Mouse (Mus musculus) ES-Bruce4 (cell line): ENCODE results near the gene Plxnd1. TPM values are rescaled to one million over a fixed set of nuclear protein-coding genes. Genes with fewer than 3 reads are reported as not detected.

Experiments
- H3K27ac ChIP-seq: 2 replicates; pipeline ENCODE4 v1.5.1; 2012; ENCODE audit warnings: low read length, inconsistent platforms; ENCODE audit not compliant: insufficient read depth
- H3K27me3 ChIP-seq: 2 replicates; pipeline ENCODE4 v1.6.1; 2012; ENCODE audit warnings: mild to moderate bottlenecking, low read length, inconsistent platforms; ENCODE audit not compliant: control insufficient read depth, poor library complexity, insufficient read depth, severe bottlenecking
- H3K36me3 ChIP-seq: 2 replicates; pipeline ENCODE4 v1.6.1; 2012; ENCODE audit warnings: inconsistent platforms, mild to moderate bottlenecking, low read length, moderate library complexity; ENCODE audit not compliant: control insufficient read depth, poor library complexity, insufficient read depth, severe bottlenecking
- H3K4me1 ChIP-seq: one replicate; pipeline ENCODE4 v1.8.1; 2011; ENCODE audit warnings: low read length; ENCODE audit not compliant: control insufficient read depth, insufficient read depth
- H3K4me3 ChIP-seq: 2 replicates; pipeline ENCODE4 v1.5.1; 2011; ENCODE audit warnings: low read depth, mild to moderate bottlenecking, low read length
- H3K9ac ChIP-seq: 2 replicates; pipeline ENCODE4 v1.6.1; 2012; ENCODE audit warnings: low read depth, mild to moderate bottlenecking, inconsistent platforms; ENCODE audit not compliant: poor library complexity, severe bottlenecking
- H3K9me3 ChIP-seq: replicated peaks from 2 replicates; pipeline ENCODE4 v1.6.1; 2012; ENCODE audit warnings: mild to moderate bottlenecking, low read length, inconsistent platforms; ENCODE audit not compliant: control insufficient read depth, poor library complexity, insufficient read depth, severe bottlenecking
- CTCF ChIP-seq: IDR thresholded peaks from one replicate; pipeline ENCODE4 v1.8.1; 2011; ENCODE audit warnings: low read depth, low read length
- EP300 ChIP-seq: IDR thresholded peaks from 2 replicates; pipeline ENCODE4 v1.6.1; 2011; ENCODE audit warnings: low read depth, low read length; ENCODE audit not compliant: insufficient read depth
- POLR2A ChIP-seq: IDR thresholded peaks from one replicate; pipeline ENCODE4 v1.8.1; 2011; ENCODE audit warnings: low read length; ENCODE audit not compliant: insufficient read depth
- polyA plus RNA-seq: library from polyadenylated mRNA; stranded (reverse); fragments of >200 nt; gene quantifications from 2 replicates; pipeline ENCODE4 v1.2.4, GENCODE M21; 2011; ENCODE audit warnings: low read depth; ENCODE audit not compliant: missing spikeins, insufficient read depth, insufficient read length

The Plxnd1 gene
- polyA plus RNA-seq, 1 experiment, result 7.6 TPM

GRCm38 (mm10) chr6:115931639-115932038 is 63.2 kb downstream of the Plxnd1 start, which contains the start of gene Rho:
Rho (plus strand) TSS chr6:115931748.
- Histone ChIP-seq H3K36me3 (no peaks in the 10 kb centered on the region), H3K27ac (no peak within 1 kb of the TSS), H3K4me1 (no peaks in the 10 kb centered on the region), H3K9ac (no peak within 1 kb of the TSS), H3K4me3 (no peak within 1 kb of the TSS), H3K27me3 (no peaks in the 10 kb centered on the region), H3K9me3 (no peaks in the 10 kb centered on the region)
- TF ChIP-seq EP300 (no peak), POLR2A (no peak), CTCF (no peak)

- H3K9ac ChIP-seq, result no peak overlapping the region
Measured at GRCm38 (mm10) chr6:115930018-115930417, 64.8 kb downstream of the Plxnd1 start.

GRCm38 (mm10) chr6:115927292-115928242 is 67.2 kb downstream of the Plxnd1 start:
- Histone ChIP-seq H3K27me3 (no peaks in the 10 kb centered on the region), H3K9me3 (no peaks in the 10 kb centered on the region), H3K4me3 (no peak overlapping the region), H3K9ac (no peak overlapping the region), H3K36me3 (no peaks in the 10 kb centered on the region), H3K27ac (no peak overlapping the region), H3K4me1 (no peaks in the 10 kb centered on the region)
- no peak for TF ChIP-seq EP300
- no peak for TF ChIP-seq POLR2A
- TF ChIP-seq CTCF, result no peak

More at GRCm38 (mm10) chr6:115930018-115930417, 64.8 kb downstream of the Plxnd1 start:
- no peaks in the 10 kb centered on the region for H3K36me3 ChIP-seq
- no peaks in the 10 kb centered on the region for H3K9me3 ChIP-seq
- H3K4me3 ChIP-seq, result no peak overlapping the region
- TF ChIP-seq EP300, result no peak
- TF ChIP-seq POLR2A, result no peak
- no peak for TF ChIP-seq CTCF
- no peaks in the 10 kb centered on the region for H3K4me1 ChIP-seq
- no peak overlapping the region for H3K27ac ChIP-seq
- H3K27me3 ChIP-seq, result no peaks in the 10 kb centered on the region

GRCm38 (mm10) chr6:115926416-115926815 is 68.4 kb downstream of the Plxnd1 start:
- no peaks in the 10 kb centered on the region for H3K27me3 ChIP-seq
- no peak overlapping the region for H3K4me3 ChIP-seq
- TF ChIP-seq CTCF, result no peak
- no peak for TF ChIP-seq POLR2A
- no peaks in the 10 kb centered on the region for H3K4me1 ChIP-seq
- H3K36me3 ChIP-seq, result no peaks in the 10 kb centered on the region
- H3K27ac ChIP-seq, result no peak overlapping the region
- H3K9ac ChIP-seq, result no peak overlapping the region
- no peaks in the 10 kb centered on the region for H3K9me3 ChIP-seq

- H3K36me3 ChIP-seq, result no peaks in the 10 kb centered on the region
- H3K9ac ChIP-seq, result no peak overlapping the region
- H3K4me3 ChIP-seq, result no peak overlapping the region
- H3K4me1 ChIP-seq, result no peaks in the 10 kb centered on the region
- H3K27ac ChIP-seq, result no peak overlapping the region
- H3K27me3 ChIP-seq, result no peaks in the 10 kb centered on the region
- no peaks in the 10 kb centered on the region for H3K9me3 ChIP-seq
- TF ChIP-seq POLR2A, result no peak
- TF ChIP-seq CTCF, result no peak
- no peak for TF ChIP-seq EP300
Measured at GRCm38 (mm10) chr6:115924829-115925228, 70.0 kb downstream of the Plxnd1 start.

GRCm38 (mm10) chr6:115919876-115920275 is 74.9 kb downstream of the Plxnd1 start:
- H3K36me3 ChIP-seq, result no peaks in the 10 kb centered on the region
- H3K9ac ChIP-seq, result no peak overlapping the region
- H3K9me3 ChIP-seq, result no peaks in the 10 kb centered on the region
- no peak overlapping the region for H3K4me3 ChIP-seq
- no peaks in the 10 kb centered on the region for H3K4me1 ChIP-seq
- H3K27ac ChIP-seq, result no peak overlapping the region
- TF ChIP-seq CTCF (no peak), EP300 (no peak), POLR2A (no peak)
- no peaks in the 10 kb centered on the region for H3K27me3 ChIP-seq
